Mouse (Mus musculus) urinary bladder, postnatal 36 days (tissue): Measurements from ENCODE around the gene Flg2.

Experiments used
- DNase-seq, 2 experiments: peaks; one replicate each; pipeline ENCODE4 v3.0.0; 2022; ENCODE audit warnings: low spot score in 2 of 2, mixed read lengths in 1 of 2

Flg2 gene

GRCm38 (mm10) chr3:93196978-93197377 is at the start of gene Flg2:
TSS of gene Flg2 (plus strand) at chr3:93197278.
- no peak for DNase-seq

GRCm38 (mm10) chr3:93162502-93162901 is 34.6 kb upstream of the Flg2 start:
- DNase-seq, result no peak

DNA sequence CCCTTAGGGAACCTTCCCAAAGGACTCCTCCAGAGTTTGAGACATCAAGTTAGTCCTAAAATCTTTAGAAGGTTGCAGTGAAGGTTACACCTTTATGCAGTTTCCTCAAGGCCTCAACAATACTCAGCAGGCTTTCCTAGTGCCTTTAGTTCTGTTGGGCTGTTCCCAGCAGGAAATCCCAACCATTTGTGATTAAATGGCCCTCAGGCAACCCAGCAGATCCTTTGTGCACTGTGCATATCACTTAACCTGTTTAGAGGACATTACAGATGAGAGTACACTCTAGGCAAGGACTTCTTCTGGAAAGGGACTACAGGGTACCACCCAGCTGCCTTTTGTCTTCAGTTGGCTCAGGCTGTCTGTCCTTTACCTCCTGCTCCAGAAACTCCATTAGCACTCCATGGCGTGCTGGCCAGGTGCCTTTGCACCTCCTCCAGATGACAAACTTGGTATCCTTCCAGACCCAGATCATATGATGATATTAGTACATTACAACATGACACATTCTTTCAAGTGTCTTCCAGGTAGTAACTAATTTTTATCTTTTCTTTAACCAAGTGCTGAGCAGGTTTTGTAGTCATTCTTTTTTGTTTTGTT is 34.0 kb upstream of the Flg2 start:
- no peak for DNase-seq

GRCm38 (mm10) chr3:93180856-93181255 is 16.2 kb upstream of the Flg2 start:
- no peak for DNase-seq

GRCm38 (mm10) chr3:93201955-93202354 is 4.9 kb downstream of the Flg2 start:
- DNase-seq, result no peak

DNA sequence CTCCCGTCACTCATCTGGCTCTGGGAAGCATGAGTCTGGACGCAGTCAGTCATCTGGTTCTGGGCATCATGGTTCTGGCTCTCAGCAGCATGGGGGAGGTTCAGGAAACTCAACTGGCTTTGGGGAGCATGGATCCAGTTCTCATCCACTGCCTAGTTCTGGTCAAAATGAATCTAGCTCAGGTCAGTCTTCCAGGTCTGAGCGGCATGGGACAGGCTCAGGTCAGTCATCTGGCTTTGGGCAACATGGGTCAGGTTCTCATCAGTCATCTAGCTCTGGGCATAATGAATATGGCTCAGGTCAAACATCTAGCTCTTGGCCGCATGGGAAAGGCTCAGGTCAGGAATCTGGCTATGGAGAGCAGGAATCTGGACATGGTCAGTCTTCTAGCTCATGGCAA is 5.4 kb downstream of the Flg2 start:
- no peak for DNase-seq
